Mouse (Mus musculus) neural tube, embryonic 15.5 days (tissue): ENCODE results near the gene Mrpl40. TPM values are rescaled to one million over a fixed set of nuclear protein-coding genes. Genes with fewer than 3 reads are reported as not detected.
"Not testable (repeated sequence)": the region's sequence is repeated elsewhere in the genome, so short reads cannot be mapped to it uniquely, and the experiment has no call there.

Source experiments
- ATAC-seq: fragments of 200-750 bp; cut with Nextera tagmentation; 2 replicates; pipeline ENCODE4 v1.8.0; 2017; ENCODE audit warnings: mild to moderate bottlenecking, moderate TSS enrichment, moderate library complexity; ENCODE audit not compliant: low FRiP score
- H3K27ac ChIP-seq: fragments of 300-500 bp; sonication (generic); replicated peaks from 2 replicates; pipeline ENCODE4 v1.5.1; 2015; ENCODE audit warnings: mild to moderate bottlenecking, inconsistent platforms
- H3K27me3 ChIP-seq: fragments of 300-500 bp; sonication (generic); replicated peaks from 2 replicates; pipeline ENCODE4 v1.6.1; 2015; ENCODE audit warnings: inconsistent platforms
- H3K36me3 ChIP-seq: fragments of 300-500 bp; sonication (generic); 2 replicates; pipeline ENCODE4 v1.6.1; 2015; ENCODE audit warnings: inconsistent platforms
- H3K4me1 ChIP-seq: fragments of 300-500 bp; sonication (generic); 2 replicates; pipeline ENCODE4 v1.6.1; 2015; ENCODE audit warnings: inconsistent platforms
- H3K4me2 ChIP-seq: fragments of 300-500 bp; sonication (generic); 2 replicates; pipeline ENCODE4 v1.6.1; 2015; ENCODE audit warnings: inconsistent platforms, mild to moderate bottlenecking, moderate library complexity
- H3K4me3 ChIP-seq: fragments of 300-500 bp; sonication (generic); replicated peaks from 2 replicates; pipeline ENCODE4 v1.5.1; 2015; ENCODE audit warnings: mild to moderate bottlenecking, inconsistent platforms
- H3K9ac ChIP-seq: fragments of 300-500 bp; sonication (generic); replicated peaks from 2 replicates; pipeline ENCODE4 v1.6.1; 2015; ENCODE audit warnings: mild to moderate bottlenecking, inconsistent platforms
- H3K9me3 ChIP-seq: fragments of 300-500 bp; sonication (generic); replicated peaks from 2 replicates; pipeline ENCODE4 v1.6.1; 2016; ENCODE audit warnings: inconsistent platforms
- WGBS: fragments of 180-500 bp; shearing (Covaris S2); methylation state at CpG from one replicate; pipeline ENCODE4 v1.1.7; 2015; ENCODE audit warnings: mixed read lengths; 5-methylcytosine and 5-hydroxymethylcytosine counted together
- polyA plus RNA-seq: library from polyadenylated mRNA; unstranded; fragments of >200 nt; fragmentation: Nextera tagmentation; extraction: Ambion mirVana; gene quantifications from 2 replicates; pipeline ENCODE4 v1.2.1, GENCODE M21; 2015

The Mrpl40 gene
- polyA plus RNA-seq, 1 experiment from 2014 or later = 86.3 TPM

DNA sequence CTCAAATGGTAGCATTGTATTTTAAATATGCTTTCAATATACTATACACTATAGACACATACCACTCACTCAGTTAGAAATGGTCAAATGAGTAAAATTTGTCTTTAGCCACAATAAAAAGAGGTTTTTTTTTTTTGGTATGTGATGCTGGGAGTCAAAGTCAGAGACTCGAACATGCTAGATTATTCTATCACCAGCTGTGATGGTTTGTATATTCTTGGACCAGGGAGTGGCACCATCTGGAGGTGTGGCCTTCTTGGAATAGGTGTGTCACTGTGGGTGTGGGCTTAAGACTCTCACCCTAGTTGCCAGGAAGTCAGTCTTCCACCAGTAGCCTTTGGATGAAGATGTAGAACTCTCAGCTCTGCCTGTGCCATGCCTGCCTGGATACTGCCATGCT lies 6.2 kb downstream of the Mrpl40 start:
- 100% methylated on average over 1 of the region's 1 CpGs for WGBS
- not testable (repeated sequence) for H3K27me3 ChIP-seq, H3K9ac ChIP-seq, ATAC-seq, H3K9me3 ChIP-seq, H3K4me1 ChIP-seq, H3K4me3 ChIP-seq, H3K4me2 ChIP-seq, H3K27ac ChIP-seq
- peaks cover 41% of the 10 kb centered on the region for H3K36me3 ChIP-seq

DNA sequence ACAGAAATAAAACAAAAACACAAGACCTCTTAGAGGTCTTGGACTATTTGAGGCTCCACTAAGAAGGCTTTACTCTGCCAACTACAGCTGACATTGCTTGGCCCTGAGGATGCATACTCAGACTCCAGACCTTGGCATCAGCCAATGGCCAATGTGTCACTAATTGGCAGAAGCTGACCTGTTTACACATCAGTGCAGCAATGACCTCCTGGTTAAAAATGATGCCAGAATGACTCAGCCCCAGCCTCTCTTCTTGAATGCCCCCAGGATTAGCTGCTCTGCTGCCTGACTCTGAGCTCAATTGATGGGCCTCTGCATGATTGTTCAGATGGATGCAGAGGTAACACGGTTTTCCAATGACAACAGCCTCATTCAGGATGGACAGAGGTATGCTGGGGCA lies 16.5 kb downstream of the Mrpl40 start:
- Histone ChIP-seq H3K9me3 (no peaks in the 10 kb centered on the region), H3K36me3 (no peaks in the 10 kb centered on the region), H3K4me3 (no peak overlapping the region), H3K4me2 (no peak overlapping the region), H3K27me3 (no peaks in the 10 kb centered on the region), H3K27ac (no peak overlapping the region), H3K9ac (no peak overlapping the region), H3K4me1 (no peaks in the 10 kb centered on the region)
- ATAC-seq = no peak
- 74% methylated on average over 1 of the region's 1 CpGs for WGBS

DNA sequence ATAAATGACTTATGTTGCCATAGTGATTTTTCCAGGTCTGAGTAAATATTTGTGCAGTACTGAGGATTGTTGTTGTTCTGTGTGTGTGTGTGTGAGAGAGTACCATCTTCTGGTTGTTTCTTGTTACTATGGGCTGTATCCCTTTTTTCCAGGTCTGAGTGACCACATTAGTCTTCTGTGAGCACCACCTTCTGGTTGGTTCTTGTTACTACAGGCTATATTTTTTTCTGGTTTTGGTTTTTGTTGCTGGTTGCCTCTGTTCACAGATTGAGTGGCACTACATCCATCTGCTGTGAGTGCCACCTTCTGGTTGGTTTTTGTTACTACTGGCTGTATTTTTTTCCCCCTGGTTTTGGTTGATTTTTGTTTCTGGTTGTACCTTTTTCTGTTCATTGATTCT lies 18.1 kb downstream of the Mrpl40 start:
- Histone ChIP-seq H3K9ac (no peak overlapping the region), H3K4me3 (no peak overlapping the region), H3K27ac (no peak overlapping the region), H3K4me1 (no peaks in the 10 kb centered on the region), H3K36me3 (no peaks in the 10 kb centered on the region), H3K9me3 (no peaks in the 10 kb centered on the region), H3K4me2 (no peak overlapping the region), H3K27me3 (no peaks in the 10 kb centered on the region)
- peak; percentile 45; the same call in 1 of the 2 replicates for ATAC-seq

DNA sequence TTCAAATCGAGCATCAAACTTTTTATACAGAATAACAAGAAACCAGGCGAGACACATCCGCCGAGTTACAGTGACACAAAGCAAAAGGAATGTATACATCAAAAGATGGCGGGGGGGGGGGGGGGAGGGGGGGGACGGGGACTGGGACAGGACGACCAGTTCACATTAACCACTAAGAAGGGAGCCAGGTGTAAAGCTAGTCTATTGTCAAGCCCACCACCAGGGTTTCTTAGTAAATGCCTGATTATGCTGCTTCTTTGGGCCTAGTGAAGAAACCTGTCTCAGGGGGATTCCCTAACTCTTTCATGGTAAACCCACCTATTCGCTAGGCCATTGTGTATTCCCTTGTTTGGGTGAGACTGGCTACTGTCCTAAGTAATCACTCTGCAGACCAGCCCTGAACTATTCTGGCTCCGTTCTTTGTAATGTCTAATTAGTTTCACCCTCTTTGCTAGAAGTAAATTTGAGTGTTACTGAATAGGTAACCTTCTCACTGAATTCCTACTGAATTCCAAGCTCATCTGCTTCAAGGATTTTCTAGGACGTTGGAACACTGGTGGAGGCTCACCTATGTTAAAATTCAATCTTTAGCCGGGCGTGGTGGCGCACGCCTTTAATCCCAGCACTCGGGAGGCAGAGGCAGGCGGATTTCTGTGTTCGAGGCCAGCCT lies 27.0 kb downstream of the Mrpl40 start:
- H3K27me3 ChIP-seq, H3K9ac ChIP-seq, ATAC-seq, H3K27ac ChIP-seq, H3K36me3 ChIP-seq, H3K4me1 ChIP-seq, H3K4me3 ChIP-seq, H3K4me2 ChIP-seq, H3K9me3 ChIP-seq: not testable (repeated sequence)
- 96% methylated on average over 14 of the region's 17 CpGs for WGBS

DNA sequence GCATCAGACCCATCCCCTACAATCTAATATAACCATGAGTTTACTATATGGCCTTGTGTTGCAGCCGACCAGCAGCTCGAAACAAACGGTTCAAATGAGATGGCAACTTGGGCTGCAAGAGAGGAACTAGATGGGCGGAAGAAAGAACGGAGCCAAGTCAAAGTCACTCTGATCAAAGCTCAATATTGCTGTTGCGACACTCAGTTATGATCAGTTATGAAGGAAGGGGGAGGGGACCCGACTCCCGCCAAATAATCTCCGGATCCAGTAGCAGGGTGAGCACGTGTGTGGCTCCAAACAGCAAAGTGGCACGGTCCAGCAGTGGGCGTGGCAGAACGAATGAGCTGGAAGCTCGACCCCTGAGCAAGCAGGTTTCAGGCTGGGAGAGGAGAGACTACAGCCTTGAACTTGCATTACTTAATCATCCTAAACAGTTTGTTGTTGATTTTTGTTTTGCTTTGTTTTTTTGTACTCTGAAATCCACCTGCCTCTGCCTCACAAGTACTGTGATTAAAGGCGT lies 30.3 kb downstream of the Mrpl40 start:
- no peak overlapping the region for H3K4me3 ChIP-seq
- no peak overlapping the region for H3K4me2 ChIP-seq
- H3K9me3 ChIP-seq = peaks cover 7% of the 10 kb centered on the region; the same call in 1 of the 2 replicates
- no peaks in the 10 kb centered on the region for H3K4me1 ChIP-seq
- no peaks in the 10 kb centered on the region for H3K36me3 ChIP-seq
- no peak for ATAC-seq
- no peak overlapping the region for H3K9ac ChIP-seq
- no peak overlapping the region for H3K27ac ChIP-seq
- WGBS = 90% methylated on average over 15 of the region's 15 CpGs
- H3K27me3 ChIP-seq = no peaks in the 10 kb centered on the region

DNA sequence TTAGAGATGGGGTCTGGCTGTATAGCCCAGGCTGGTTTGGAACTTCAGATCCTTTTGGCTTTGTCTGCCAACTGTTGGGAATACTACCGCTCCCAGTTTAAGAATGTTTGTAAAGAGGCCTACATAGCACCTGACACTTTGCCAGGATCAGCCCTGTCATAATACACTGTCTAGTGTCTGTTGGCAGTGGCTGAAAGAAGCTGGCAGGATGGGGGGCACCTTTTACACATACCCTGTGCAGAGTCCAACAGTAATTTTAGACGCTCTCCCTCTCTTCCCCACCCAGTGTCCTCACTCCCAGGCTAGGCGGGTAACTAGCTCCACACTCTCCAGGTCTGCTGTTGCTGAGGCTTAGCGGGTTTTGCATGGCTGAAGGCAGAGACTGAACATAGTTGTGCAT lies 38.3 kb downstream of the Mrpl40 start:
- Histone ChIP-seq H3K4me1 (peaks cover 14% of the 10 kb centered on the region; the same call in 1 of the 2 replicates), H3K4me2 (no peak overlapping the region), H3K4me3 (no peak overlapping the region), H3K27ac (no peak overlapping the region), H3K36me3 (peaks cover 21% of the 10 kb centered on the region), H3K9ac (no peak overlapping the region), H3K9me3 (no peaks in the 10 kb centered on the region), H3K27me3 (no peaks in the 10 kb centered on the region)
- WGBS = 93% methylated on average over 4 of the region's 4 CpGs
- no peak for ATAC-seq

DNA sequence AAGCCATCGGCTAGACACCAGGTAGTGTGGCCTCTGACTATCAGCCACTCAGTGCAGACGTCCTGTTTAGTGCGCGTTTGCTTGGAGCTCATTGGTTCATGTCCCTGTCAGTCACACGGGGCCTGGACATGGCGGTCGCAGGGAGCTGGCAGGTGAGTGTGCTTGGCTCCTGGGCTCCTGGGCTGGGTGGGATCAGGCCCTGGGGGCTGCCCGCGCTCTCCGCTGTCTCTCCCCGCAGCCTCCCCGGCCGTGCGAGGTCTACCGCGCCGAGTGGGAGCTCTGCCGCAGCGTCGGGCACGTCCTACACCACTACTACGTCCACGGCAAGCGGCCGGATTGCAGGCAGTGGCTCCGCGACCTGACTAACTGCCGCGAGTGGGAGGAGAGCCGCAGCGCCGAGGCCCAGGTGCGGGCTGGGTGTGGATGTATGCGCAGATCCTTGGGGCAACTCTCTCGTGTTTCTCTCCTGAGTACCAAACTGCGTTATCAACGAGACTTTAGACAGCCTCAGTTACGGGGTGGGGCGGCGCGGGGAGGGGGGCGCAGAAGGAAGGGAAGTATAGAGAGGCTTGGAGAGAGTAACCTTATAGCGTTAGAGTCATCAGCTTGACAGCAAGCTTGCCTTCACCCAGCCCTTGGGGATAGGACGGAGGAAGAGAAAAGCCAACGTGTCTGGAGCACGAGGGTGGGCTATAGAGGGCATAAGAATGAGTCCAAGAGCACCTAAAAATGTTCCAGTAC lies 40.0 kb downstream of the Mrpl40 start, which contains the start of the genes 2510002D24Rik and Gm28539:
Gene 2510002D24Rik (plus strand): TSS at position 111 of the 741 bp plus-strand sequence.
Gene Gm28539 (plus strand): TSS at position 117 of the 741 bp plus-strand sequence.
- Histone ChIP-seq H3K4me3 (peak within 1 kb of the TSS; percentile 92), H3K27ac (peak within 1 kb of the TSS; percentile 86), H3K36me3 (peaks cover 34% of the 10 kb centered on the region), H3K9ac (peak within 1 kb of the TSS; percentile 84), H3K27me3 (no peaks in the 10 kb centered on the region), H3K4me1 (peaks cover 14% of the 10 kb centered on the region; the same call in 1 of the 2 replicates), H3K4me2 (peak within 1 kb of the TSS; percentile 63), H3K9me3 (no peaks in the 10 kb centered on the region)
- peak; percentile 98 for ATAC-seq
- under 1% methylated on average over 46 of the region's 46 CpGs for WGBS

DNA sequence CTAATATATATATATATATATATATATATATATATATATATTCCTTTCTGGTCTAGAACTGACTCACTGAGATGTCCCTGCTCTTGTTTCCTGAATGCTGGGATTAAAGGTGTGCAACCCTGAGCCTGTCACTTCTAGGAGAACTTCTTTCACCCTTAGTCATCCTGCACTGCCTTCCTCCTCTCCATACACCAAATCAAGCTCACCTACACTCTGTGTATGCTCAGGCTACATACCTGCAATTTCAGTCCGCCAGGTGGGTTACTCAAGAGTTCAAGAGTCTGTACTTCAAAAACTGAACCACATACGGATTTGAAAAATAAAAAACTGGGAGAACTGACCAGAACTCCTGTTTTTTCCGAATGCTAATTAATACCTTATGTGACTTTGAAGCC lies 40.6 kb downstream of the Mrpl40 start:
- peak overlapping the region; percentile 86; the same call in 1 of the 2 replicates for H3K27ac ChIP-seq
- peak overlapping the region; percentile 92 for H3K4me3 ChIP-seq
- H3K36me3 ChIP-seq = peaks cover 38% of the 10 kb centered on the region
- peaks cover 14% of the 10 kb centered on the region; the same call in 1 of the 2 replicates for H3K4me1 ChIP-seq
- no peak overlapping the region for H3K9ac ChIP-seq
- ATAC-seq = peak; percentile 44; the same call in 1 of the 2 replicates
- peak overlapping the region; percentile 63 for H3K4me2 ChIP-seq
- 28% methylated on average over 3 of the region's 3 CpGs for WGBS
- H3K27me3 ChIP-seq = no peaks in the 10 kb centered on the region
- no peaks in the 10 kb centered on the region for H3K9me3 ChIP-seq

DNA sequence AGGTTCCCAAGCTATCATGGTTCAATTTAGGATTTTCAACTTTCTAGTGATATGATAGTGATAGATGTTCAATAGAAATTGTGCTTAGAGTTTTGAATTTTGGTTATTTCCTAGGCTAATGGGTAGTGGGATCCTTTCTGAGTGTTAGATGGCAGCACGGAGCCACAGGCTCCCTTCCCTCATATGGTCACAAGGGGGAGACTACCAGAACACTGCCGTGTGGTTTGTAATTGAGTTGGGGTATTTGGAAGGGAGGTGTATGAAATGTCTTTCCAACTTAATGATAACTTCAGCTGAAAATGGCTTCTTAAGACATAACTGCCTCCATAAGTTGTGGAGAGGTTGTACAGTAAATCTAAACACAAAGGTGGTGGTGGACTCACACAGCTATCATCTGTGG lies 43.2 kb downstream of the Mrpl40 start:
- H3K27me3 ChIP-seq = no peaks in the 10 kb centered on the region
- no peak for ATAC-seq
- peaks cover 14% of the 10 kb centered on the region; the same call in 1 of the 2 replicates for H3K4me1 ChIP-seq
- H3K4me2 ChIP-seq = no peak overlapping the region
- no peak overlapping the region for H3K27ac ChIP-seq
- H3K9ac ChIP-seq = no peak overlapping the region
- H3K4me3 ChIP-seq = no peak overlapping the region
- no peaks in the 10 kb centered on the region for H3K9me3 ChIP-seq
- H3K36me3 ChIP-seq = peaks cover 56% of the 10 kb centered on the region
- WGBS = 85% methylated on average over 2 of the region's 2 CpGs

DNA sequence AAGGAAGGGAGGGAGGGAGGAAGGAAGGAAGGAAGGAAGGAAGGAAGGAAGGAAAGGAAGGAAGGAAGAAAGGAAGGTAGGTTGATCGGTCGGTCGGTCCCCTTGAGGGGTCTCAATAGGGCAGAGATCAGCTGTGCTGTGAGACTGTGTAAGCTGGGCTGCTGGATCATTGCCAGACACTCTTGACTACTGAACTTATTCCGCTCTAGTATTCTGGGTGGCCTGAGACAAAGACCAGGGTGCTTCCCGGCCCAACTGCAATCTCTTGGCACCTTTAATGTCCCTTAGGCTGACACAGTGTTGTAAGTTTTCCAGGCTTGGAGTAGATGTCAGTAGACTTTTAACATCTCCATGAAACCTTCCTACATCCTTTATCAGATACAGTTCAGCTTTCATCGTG lies 47.6 kb downstream of the Mrpl40 start:
- H3K9me3 ChIP-seq = no peaks in the 10 kb centered on the region
- peaks cover 87% of the 10 kb centered on the region for H3K36me3 ChIP-seq
- H3K9ac ChIP-seq = no peak overlapping the region
- 88% methylated on average over 6 of the region's 6 CpGs for WGBS
- H3K27me3 ChIP-seq = no peaks in the 10 kb centered on the region
- no peak for ATAC-seq
- H3K4me2 ChIP-seq = no peak overlapping the region
- H3K4me3 ChIP-seq = no peak overlapping the region
- H3K4me1 ChIP-seq = no peaks in the 10 kb centered on the region
- H3K27ac ChIP-seq = no peak overlapping the region

DNA sequence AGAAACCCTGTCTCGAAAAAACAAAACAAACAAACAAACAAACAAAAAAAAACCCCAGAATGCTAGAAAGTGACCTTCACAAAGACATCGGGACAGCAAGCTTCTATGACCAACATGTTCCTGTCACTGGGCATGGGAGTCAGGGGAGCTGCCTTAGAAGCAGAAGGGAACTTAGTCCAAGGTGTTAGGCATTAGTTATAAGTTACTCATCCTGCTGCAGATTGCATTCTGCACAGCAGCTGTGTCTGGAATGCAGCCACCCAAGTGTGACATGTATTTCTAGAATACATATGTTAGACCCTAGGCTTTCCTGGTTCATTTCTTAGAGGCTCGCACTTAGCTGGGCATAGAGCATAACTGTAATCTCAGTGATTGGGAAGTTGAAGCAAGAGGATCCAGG lies 48.0 kb downstream of the Mrpl40 start:
- no peak overlapping the region for H3K9ac ChIP-seq
- no peaks in the 10 kb centered on the region for H3K4me1 ChIP-seq
- H3K27ac ChIP-seq = no peak overlapping the region
- H3K36me3 ChIP-seq = peaks cover 85% of the 10 kb centered on the region
- WGBS = 92% methylated on average over 3 of the region's 3 CpGs
- H3K4me2 ChIP-seq = no peak overlapping the region
- no peak overlapping the region for H3K4me3 ChIP-seq
- ATAC-seq = no peak
- no peaks in the 10 kb centered on the region for H3K27me3 ChIP-seq
- H3K9me3 ChIP-seq = no peaks in the 10 kb centered on the region

DNA sequence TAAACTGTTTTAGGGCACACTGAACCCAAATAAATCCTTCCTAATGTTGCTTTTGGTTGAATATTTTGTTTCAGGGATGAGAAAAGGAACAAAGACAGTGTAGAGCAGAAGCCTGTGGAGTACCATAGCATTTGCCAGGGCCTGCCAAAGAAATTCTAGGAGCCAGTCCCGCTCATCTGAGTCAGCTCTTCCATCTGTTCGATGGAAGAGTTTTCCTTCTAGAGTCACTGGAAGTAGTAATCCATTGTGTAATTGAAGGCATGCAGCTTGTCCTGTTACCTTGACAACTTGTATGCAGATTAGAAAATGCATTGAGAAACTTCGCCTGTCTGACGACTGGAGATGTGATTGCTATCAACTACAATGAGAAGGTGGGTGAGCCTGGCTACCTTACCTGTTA lies 53.7 kb downstream of the Mrpl40 start:
- H3K27ac ChIP-seq = no peak overlapping the region
- H3K27me3 ChIP-seq = no peaks in the 10 kb centered on the region
- ATAC-seq = no peak
- WGBS = 60% methylated on average over 4 of the region's 4 CpGs
- no peaks in the 10 kb centered on the region for H3K9me3 ChIP-seq
- H3K36me3 ChIP-seq = peaks cover 94% of the 10 kb centered on the region
- no peak overlapping the region for H3K4me2 ChIP-seq
- H3K4me3 ChIP-seq = no peak overlapping the region
- H3K9ac ChIP-seq = no peak overlapping the region
- no peaks in the 10 kb centered on the region for H3K4me1 ChIP-seq
